Mouse (Mus musculus) lung, postnatal 0 days (tissue): ENCODE results near the gene Cela1.

Source experiments
- CTCF ChIP-seq: IDR thresholded peaks from 2 replicates; pipeline ENCODE4 v1.5.1; 2016; ENCODE audit warnings: antibody characterized with exemption, mild to moderate bottlenecking
- EP300 ChIP-seq: IDR thresholded peaks from 2 replicates; pipeline ENCODE4 v1.6.1; 2016; ENCODE audit warnings: antibody characterized with exemption, mild to moderate bottlenecking, control low read depth

DNA sequence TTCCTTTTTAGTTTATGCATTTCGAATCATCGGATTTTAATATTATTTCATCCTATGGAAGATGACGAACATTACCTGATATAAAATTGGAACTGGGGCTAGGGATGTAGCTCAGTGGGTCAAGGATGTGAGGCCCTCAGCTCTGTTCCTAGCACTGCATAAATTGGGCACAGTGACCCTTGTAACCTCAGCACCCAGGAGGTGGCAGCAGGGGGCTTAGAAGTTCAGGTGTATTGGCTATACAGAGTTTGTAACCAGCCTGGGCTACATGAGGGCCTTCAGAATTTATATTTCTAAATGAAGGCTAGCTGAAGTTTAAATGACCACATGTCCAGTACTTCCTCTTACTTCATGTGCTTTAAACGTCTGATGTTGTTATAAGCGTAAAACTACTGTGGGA, 33.7 kb upstream of the Cela1 start:
- TF ChIP-seq CTCF = no peak
- TF ChIP-seq EP300 = no peak
